Mouse (Mus musculus): ENCODE results near the gene Dzip1.

Dzip1 gene

DNA sequence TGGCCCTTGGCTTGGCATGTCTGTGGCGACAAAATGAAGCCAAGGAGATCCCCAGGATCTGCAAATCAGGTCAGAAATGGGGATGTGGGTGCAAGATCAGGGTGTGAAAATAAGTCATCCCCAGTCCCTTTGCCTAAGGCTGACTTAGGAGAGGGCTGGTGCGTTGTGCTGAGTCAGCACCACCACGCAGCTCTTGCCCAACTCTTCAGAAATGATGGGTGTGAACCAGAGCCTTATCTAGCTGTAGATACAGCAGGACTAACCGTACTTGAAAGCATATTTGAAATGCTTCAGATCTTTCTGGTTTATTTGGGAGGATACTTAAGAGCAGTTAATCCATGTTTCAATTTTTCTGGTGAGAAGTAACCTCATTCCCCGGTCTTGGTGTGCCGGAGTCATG lies 55.5 kb downstream of the Dzip1 start:
- peak; percentile 57 for DNase-seq (ENCODE audit: low read depth, low spot score)

DNA sequence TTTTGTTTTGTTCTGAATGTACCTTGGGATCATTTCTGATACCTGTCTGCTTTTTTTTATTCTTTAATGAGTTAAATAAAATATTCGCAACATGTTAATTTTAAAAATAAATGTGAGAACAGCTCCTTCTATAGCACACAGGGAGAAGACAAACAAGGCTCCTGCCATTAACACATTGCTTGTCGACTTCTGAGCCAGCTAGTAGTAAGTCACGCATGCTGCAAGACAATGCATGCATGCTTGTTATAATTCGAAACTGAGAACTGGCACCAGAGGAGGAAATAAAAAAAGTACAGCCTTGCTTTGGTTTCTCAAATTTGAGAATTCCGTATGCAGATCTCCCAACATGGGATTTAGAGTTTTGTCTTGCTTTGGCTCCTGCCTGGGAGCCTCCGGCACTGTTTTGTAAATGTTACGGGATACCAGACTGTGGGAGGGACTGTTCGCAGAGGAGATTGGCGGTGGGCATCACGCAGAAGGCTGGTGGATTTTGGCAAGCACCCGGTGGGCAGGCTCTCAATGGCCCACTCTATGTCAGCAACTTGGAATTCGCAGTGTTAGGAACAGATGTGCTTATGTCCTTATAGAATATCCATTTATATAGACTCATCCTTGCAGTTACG lies 57.0 kb downstream of the Dzip1 start:
- DNase-seq (ENCODE audit: low read depth, low spot score): no peak

DNA sequence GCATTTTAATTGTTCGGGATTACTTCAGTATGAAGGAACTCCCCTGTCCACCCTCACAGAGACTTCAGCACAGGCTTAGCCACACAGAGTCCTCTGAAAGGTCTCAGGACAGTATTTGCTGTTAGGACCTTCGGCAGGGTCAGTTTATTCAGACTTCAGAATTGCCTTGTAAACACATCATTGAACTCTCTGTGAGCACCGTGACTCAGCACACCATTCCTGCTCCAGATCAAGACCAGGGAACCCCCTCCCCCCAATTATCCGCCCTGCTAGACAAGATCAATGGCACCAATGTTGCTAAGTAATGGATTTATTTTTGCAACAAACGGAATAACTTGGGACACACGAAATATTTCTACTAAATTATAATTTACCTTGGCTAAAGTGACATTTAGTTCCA lies 57.9 kb downstream of the Dzip1 start:
- DNase-seq (ENCODE audit: low read depth, low spot score): no peak

DNA sequence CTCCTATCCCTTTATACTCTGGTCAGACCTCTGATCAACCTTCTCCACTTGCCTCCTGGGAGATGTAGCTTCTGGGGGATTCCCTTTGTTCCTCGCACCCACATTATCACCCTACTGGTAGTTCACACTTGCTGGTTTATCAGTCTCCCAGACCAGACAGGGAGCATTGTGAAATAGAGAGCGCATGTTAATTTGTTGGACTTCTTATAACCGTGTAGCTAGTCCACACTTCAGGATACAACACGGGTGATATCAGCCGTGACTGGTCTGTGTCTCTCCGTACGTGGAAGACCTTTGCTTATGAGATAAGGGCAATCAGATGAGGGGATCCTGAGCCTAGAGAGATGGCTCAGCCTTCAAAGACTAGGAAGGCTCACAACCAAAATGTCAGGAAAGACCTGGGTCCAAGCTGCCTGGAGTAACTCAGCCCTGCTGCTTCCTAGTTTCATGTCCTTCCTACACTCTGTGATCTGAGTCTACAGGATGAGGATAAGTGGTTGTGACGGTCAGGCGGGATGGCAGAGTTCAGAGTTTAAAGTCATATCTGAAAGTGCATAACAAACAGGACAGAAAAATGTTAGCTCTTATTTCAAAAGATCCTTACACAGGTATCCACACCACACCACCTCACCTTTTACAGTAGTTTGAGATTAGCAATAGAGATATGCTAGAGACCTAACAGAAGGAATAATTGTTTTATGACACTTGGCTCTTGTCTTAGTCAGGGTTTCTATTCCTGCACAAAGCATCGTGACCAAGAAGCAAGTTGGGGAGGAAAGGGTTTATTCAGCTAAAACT lies 59.0 kb downstream of the Dzip1 start:
- DNase-seq (ENCODE audit: low read depth, low spot score): no peak

DNA sequence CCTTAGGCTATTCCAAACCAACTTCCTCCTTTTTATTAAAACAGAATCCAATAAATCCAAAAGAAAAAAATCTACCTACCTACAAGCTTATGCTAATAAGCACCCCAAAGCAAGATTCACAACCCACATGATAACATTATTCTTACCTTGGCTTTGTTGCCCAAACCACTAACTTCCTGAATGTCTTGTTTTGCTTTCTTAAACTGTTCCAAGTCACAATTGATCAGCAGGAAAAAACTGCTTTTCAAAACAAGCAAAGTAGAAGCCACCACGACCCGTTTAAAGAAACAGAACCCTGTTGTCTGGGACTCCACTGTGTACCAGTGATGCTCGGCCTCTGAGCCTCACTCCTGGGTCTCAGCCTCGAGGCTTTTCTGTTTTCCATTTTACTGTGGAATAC lies 60.4 kb downstream of the Dzip1 start:
- no peak for DNase-seq (ENCODE audit: low read depth, low spot score)

DNA sequence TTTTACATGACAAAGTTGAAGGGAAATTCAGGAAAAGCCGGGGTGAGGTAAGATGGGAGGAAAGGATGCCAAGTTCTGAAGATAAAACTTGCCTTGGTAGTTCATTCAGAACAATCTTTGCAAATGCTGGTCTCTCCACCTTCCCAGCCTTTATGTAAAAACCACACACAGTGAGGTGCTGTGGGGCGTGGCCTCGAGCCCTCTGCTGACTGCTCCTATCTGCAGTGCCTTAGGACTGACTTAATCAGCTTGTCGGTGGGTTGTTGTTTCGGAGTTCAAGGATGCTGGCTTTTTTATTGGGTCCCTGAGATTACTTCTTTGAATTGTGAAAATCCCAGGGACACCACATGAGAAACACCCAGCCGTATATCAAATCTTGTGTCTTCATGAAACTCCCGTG lies 63.0 kb downstream of the Dzip1 start:
- DNase-seq (ENCODE audit: low read depth, low spot score): no peak

DNA sequence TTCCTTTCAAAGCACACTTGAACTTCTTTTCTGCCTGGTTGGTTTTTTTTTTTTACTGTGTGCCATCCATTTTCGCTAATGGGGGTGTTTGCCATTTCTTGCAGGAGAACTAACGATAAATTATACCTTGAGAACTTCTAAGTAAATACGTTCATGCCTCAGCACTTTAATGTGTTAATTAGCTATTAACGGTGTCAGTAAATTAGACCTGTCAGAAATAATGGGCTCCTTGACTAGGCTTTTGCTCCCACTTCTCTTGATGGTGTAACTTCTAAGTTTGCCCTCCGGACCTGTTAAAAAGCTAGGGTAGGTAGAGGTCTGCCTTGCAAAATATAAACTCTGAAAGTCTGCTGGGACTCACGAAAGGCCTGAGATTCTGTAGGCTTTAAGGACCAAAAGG lies 66.9 kb downstream of the Dzip1 start:
- no peak for DNase-seq (ENCODE audit: low read depth, low spot score)

DNA sequence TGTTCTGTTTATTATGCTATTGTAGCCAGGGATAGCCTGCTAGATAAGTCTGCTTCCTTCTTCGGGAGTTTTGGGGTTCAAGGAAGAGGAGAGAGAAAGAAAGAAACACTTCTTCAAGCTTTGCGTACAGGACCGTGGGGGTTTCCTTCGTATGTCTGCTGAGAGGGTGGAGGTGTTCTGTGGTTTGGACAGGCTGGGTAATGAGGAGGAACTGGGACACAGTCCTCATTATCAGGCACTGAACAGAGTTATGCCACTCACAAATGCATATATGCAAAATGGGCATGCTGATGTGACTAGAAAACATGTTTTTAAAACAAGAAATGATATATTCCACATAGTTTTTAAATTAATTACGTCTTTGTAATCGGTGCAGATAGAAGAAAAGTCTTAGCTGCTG lies 68.7 kb downstream of the Dzip1 start:
- no peak for DNase-seq (ENCODE audit: low read depth, low spot score)

DNA sequence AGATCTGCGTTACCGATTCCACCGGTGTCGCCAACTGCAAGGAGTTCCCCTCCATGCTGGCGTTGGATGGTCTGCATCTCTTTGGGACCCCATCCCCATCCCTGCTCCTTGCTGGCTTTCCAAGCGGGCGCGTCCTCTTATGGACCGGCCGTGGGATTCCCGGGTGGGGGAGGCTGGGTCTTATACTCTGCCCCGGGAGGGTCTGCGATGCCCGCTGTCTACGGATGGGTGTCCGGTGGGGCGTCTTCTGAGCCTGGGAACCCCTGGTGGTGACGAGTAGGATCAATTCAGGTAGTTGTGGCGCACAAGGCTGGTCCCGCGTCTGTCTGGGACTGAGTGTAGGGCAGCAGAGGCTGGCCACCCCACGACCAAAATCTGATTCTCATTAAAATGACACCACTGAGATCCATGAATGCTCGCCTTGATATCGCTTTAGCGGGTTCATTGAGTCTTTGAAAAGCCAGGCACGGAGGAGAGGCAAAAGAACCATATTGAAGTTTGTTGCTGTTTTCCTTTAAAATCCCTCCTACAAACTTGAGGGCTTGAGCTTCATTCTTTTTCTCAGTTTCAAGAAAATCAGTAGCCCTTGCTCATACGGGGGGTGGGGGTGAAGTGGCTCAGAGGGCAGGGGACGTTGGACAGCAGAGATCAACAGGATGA lies 70.0 kb downstream of the Dzip1 start:
- DNase-seq (ENCODE audit: low read depth, low spot score): no peak

DNA sequence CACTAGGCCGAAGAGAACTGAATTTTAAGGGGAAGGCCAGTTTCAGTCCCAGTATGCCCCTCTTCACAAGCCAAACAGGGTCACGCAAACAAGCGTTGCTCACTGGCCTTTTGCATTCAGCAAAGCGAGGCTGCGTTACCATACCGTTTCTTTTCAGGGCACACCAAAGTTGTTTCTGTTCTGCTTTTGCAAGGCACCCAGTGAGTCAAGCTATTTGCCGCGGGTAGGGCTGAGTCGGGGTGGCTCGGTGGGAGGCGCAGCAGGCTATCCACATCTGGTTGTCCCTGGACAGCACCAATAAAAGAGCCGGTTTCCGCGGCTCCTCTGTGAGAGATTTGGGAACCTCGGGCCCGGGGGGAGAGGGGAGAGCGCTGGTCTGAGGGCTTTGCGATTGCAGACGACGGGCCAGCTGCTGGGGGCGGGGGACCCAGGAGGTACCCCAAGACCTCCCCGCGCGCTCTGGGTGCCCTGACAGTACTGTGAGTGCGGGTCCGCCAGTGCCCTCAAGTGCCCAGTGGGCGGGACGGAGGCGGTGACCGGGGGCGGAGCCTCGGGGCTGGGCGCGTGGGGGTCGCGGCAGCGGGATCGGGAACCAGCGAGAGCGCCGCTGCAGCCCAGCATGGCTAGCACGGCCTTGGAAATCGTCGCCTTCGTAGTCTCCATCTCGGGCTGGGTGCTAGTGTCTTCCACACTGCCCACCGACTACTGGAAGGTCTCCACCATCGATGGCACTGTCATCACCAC lies 70.7 kb downstream of the Dzip1 start:
- DNase-seq (ENCODE audit: low read depth, low spot score): no peak

DNA sequence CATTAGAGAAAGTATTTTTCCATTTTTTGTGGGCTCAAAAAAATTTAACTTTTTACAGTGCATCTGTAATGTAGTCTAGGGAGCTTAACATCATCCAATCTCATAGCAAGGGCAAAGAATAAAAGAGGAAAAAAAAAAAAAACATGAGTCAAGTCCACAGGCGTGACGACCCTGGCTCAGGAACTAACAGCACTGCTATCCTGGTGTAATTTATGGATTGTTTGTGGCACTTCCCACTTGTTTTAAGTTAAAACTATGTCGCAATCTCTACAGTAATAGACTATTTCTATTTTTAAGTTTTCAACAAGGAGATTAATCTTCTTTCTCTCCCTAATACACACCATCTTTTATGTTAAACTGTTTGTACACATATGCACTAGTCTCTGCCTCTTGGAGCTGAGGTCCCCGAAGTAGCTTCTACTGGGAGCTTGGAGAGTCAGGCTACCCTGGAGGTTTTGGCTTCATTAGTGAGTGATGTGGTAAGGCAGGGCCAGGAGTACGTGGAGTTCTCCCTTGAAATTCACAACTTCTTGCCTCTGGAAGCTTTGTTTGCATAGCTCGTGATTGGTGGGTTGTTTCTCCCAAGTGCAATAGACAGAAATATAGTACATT lies 73.7 kb downstream of the Dzip1 start:
- DNase-seq (ENCODE audit: low read depth, low spot score): no peak

DNA sequence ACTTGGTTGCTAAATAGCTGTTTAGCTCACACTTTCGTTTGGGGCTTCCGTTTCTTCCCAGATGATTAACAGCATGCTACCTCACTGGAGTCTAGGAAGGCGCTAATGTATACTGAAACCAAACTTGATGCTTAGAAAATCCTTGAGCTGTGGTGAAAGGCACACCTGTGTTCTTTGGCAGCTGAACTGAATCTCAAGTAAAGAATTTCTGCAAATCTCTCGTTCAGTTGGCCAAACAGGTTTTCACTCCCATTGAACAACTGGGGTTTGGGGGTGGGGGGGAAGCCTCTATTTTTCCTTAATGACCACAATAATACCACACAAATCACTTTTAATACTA lies 74.6 kb downstream of the Dzip1 start:
- DNase-seq (ENCODE audit: low read depth, low spot score): no peak

DNA sequence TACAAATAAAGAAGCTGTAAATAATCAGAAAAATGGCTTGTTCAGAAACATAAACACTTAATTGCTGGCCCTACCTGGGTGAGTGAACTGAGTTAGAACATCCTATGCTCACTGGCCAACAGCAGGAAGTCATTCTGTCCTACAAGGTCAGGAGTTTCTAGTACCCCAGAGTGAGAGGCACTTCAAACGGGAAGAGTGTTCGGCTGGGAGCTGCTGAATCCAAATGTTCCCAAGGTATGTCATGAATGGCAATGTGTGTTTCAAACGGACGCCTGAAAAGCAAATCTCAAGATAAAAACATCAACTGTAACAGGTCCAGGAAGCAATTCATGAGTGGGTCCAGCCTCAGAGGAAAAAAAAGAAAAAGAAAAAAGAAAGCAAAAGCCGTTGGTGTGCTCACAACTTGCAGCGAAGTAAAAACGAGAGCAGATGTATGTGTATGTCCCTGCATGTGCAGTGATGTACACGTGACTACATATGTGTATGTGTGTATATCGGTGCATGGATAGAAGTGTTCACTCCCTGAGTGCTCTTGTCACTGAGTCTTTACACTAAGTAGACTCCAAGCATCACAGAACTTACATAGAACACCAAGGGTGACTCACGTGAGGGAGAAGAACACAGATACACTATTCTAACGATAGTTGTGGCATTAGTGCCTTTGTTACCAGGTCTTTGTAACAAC lies 75.1 kb downstream of the Dzip1 start:
- DNase-seq (ENCODE audit: low read depth, low spot score): no peak

DNA sequence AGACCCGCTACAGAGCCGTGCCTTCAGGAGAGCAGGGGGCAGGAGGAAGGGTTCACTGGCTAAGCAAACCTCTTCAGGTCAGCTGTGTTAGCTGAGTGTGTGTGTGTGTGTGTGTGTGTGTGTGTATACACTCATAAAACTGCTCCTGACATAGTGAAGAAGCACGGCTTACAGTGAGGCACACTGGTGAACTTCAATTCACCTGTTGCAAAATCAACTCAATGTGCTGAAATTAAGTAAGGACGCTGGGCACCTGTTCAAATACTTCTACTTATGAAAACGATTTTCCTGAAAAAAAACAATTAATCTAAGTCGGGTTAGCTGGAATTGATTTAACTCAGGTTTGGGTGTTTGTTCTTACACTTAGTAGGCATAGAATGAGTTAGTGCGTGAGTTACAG lies 77.1 kb downstream of the Dzip1 start:
- no peak for DNase-seq (ENCODE audit: low read depth, low spot score)

DNA sequence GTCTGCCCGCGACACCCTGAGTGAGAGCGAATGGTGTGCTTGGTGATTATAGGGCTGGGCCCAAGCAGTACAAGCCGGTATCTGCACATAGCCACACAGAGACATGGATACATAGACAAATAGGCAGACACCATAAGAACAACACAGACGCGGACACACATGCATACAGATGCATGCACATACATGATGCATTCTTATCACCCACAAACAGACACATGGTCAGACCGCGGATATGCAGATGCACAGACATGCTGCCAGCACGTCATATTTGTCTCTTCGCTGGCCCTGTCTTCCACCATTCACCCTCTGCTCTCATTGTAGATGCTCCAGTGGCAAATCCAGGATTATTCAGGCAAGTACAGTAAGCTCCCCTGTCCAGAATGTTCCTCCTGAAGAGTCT lies 78.4 kb downstream of the Dzip1 start:
- no peak for DNase-seq (ENCODE audit: low read depth, low spot score)

DNA sequence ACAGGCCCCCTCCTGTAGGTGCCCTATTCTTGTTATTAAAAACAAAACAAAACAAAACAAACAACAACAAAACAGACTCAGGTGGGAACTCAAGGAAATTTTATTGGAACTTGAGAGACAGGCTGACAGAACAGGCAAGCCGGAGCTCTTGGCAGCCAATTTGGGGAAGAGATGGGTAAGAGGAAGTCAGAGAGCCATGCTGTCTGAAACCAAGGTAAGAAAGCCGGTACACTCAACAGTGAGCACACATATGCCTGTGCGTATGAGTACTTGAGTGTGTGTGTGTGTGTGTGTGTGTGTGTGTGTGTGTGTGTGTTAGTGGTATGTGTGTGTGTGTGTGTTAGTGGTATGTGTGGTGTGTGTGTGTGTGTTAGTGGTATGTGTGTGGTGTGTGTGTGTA lies 82.9 kb downstream of the Dzip1 start:
- no peak for DNase-seq (ENCODE audit: low read depth, low spot score)

DNA sequence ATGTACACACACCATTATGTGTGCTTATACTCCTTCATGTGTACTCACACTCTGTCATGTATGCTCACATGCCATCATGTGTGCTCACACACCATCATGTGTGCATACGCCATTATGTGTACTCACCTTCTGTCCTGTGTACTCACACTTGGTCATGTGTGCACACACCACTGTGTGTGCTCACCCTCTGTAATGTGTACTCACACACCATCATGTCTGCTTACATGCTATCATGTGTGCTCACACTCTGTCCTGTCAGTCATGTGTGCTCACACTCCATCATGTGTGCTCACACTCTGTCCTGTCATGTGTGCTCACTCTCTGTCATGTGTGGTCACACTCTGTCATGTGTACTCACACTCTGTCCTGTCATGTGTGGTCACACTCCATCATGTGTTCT lies 85.2 kb downstream of the Dzip1 start:
- no peak for DNase-seq (ENCODE audit: low read depth, low spot score)

DNA sequence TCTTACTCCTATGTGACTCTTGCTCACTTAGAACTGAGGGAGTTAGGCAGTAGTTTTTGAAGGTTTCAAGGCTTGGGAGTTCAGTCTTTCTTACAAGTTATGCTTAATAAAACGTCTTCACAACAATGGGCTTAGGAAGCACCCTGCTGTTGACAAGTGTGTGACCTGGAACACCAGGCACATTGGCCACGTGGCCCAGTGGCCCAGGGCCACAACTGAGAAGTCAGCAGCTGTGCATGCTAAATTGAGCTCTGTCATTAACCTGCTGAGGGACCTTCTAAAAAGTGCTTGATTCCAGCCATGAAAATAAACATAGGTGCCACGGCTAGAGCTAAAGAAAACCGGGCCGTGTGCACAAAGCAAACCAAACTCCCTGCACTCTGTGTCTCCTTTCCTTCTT lies 85.8 kb downstream of the Dzip1 start:
- no peak for DNase-seq (ENCODE audit: low read depth, low spot score)

DNA sequence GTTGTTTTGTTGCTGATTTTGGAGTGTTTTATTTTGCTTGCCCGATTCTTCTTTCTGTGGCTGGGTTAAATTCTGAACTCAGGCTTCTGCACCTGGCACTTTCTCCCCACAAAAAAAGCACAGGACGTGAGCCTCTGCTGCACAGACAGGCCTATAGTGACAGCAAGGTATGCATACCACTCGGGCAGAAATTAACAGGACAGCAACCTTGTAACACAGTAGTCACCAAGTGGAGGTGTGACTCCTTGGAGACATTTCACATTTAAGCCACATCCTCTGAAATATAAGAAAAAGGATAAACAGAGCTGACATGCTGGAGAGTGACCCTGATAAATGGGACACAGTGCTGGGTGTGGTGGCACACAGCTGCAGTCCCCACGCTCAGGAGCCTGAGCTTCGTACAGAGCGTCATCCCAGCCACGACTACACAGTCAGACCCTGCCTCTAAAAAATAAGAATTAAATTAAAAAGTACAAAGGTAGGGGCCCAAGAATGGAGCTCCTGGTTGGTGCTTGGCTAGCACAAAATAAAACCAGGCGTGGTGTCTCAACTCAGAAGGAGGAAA lies 86.6 kb downstream of the Dzip1 start:
- no peak for DNase-seq (ENCODE audit: low read depth, low spot score)

DNA sequence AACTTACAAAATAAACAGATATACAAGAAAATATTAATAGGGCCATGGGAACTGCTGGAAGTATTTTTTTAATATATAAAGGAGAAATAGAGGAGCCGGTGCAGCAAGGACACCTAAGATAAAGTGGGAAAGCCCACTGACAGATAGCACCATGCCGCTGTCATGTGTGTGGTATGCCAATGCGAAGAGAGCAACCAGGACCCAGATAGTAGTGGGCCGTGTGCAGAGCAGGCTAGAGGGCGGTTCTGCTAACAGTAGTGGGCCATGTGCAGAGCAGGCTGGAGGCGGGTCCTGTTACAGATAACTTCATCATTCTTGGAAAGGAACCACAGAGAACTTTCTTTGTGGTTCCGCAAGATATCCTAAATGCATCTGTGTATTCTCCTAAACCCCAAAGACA lies 88.5 kb downstream of the Dzip1 start:
- no peak for DNase-seq (ENCODE audit: low read depth, low spot score)

DNA sequence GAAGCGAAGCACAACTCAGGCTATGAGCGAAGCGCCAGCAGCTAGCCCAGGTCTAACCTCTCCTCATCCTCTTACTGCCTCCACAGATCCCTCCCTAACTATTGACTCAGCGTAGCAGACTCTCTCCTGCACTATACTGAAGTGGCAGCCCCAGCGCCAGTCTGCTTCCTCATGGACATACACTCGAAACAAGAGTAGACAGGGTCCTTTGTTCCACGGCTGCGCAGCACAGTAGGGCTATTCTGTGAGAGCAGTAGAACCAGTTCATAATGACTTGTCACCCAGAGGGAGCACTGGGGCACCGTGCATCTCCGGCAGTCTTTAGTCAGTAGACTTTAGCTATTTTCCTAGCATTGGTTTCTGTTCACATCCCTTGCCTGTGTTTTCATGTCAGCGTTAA lies 89.1 kb downstream of the Dzip1 start:
- no peak for DNase-seq (ENCODE audit: low read depth, low spot score)

Measured in c-Kit-negative CD71-positive TER-119-positive erythroid progenitor cells, embryonic 14.5 days (primary cell).